Mouse (Mus musculus) CH12.LX (cell line): ENCODE data around the gene Sgo2b.

Experiments used
- BHLHE40 ChIP-seq: IDR thresholded peaks from 2 replicates; pipeline ENCODE4 v1.6.1; 2011; ENCODE audit warnings: mild to moderate bottlenecking, low read depth, low read length, improper control_type of control experiment
- CHD2 ChIP-seq: IDR thresholded peaks from 2 replicates; pipeline ENCODE4 v1.6.1; 2011; ENCODE audit warnings: low read length, improper control_type of control experiment
- CTCF ChIP-seq, 2 experiments: IDR thresholded peaks in 1 of 2; conservative IDR thresholded peaks in 1 of 2; 2 replicates each; pipeline ENCODE4 v1.5.1; 2011 to 2012; ENCODE audit warnings: low read depth in 2 of 2, low read length in 2 of 2, improper control_type of control experiment in 1 of 2, inconsistent platforms in 1 of 2, mild to moderate bottlenecking in 1 of 2, moderate library complexity in 1 of 2
- EP300 ChIP-seq: IDR thresholded peaks from 2 replicates; pipeline ENCODE4 v1.6.1; 2011; ENCODE audit warnings: low read length, improper control_type of control experiment
- ETS1 ChIP-seq: conservative IDR thresholded peaks from 2 replicates; pipeline ENCODE4 v1.6.1; 2012; ENCODE audit warnings: low read depth, mild to moderate bottlenecking, inconsistent platforms, low read length, improper control_type of control experiment, moderate library complexity
- GABPA ChIP-seq: IDR thresholded peaks from 2 replicates; pipeline ENCODE4 v1.6.1; 2012; ENCODE audit warnings: low read depth, low read length, improper control_type of control experiment, inconsistent platforms; ENCODE audit not compliant: insufficient replicate concordance
- JUND ChIP-seq: conservative IDR thresholded peaks from 2 replicates; pipeline ENCODE4 v1.6.1; 2011; ENCODE audit warnings: low read depth, low read length, improper control_type of control experiment
- MAFK ChIP-seq: IDR thresholded peaks from 2 replicates; pipeline ENCODE4 v1.6.1; 2011; ENCODE audit warnings: low read length, improper control_type of control experiment; ENCODE audit not compliant: insufficient replicate concordance
- MAZ ChIP-seq: IDR thresholded peaks from 2 replicates; pipeline ENCODE4 v1.6.1; 2012; ENCODE audit warnings: low read depth, mild to moderate bottlenecking, inconsistent platforms, low read length, improper control_type of control experiment, moderate library complexity
- MEF2A ChIP-seq: IDR thresholded peaks from 2 replicates; pipeline ENCODE4 v1.6.1; 2014; ENCODE audit warnings: low read depth, mild to moderate bottlenecking, inconsistent platforms, low read length, improper control_type of control experiment, borderline replicate concordance
- POLR2A ChIP-seq: IDR thresholded peaks from 2 replicates; pipeline ENCODE4 v1.6.1; 2011; ENCODE audit warnings: low read depth, mild to moderate bottlenecking, improper control_type of control experiment, low read length
- USF1 ChIP-seq: IDR thresholded peaks from 2 replicates; pipeline ENCODE4 v1.6.1; 2014; ENCODE audit warnings: low read depth, mild to moderate bottlenecking, inconsistent platforms, low read length, improper control_type of control experiment
- ZC3H11A ChIP-seq: IDR thresholded peaks from 2 replicates; pipeline ENCODE4 v1.6.1; 2012; ENCODE audit warnings: low read depth, mild to moderate bottlenecking, inconsistent platforms, low read length, improper control_type of control experiment
- ZNF384 ChIP-seq: IDR thresholded peaks from 2 replicates; pipeline ENCODE4 v1.6.1; 2012; ENCODE audit warnings: low read depth, low read length, improper control_type of control experiment, inconsistent platforms

DNA sequence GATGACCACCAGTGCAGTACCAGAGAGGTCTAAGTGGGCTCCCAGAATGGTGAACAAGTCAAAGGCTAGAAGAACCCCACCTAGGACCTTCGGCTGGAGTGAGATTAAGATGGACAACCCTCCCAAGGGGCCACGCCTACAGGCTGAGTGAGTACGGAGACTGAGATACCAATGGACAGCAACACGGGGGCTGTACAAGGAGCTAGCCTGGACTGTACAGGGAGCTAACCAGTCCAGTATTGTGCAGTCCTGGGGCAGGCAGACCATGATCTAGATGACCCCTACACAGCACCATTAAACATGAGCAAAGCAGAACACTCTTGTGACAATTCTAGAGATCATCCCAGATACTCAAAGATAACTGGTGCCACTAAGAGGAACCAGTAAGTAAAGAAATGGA, 73.7 kb downstream of the Sgo2b start:
- no peak for TF ChIP-seq CTCF (conservative IDR thresholded peaks at IDR 0.05 in 1 of 2, IDR thresholded peaks at IDR 0.05 in 1 of 2; ENCODE audit: low read depth in 2 of 2, low read length in 2 of 2)
- no peak for TF ChIP-seq ZC3H11A
- TF ChIP-seq ETS1 = no peak
- no peak for TF ChIP-seq EP300
- no peak for TF ChIP-seq POLR2A
- TF ChIP-seq CHD2 = no peak
- no peak for TF ChIP-seq MAZ
- TF ChIP-seq MEF2A = no peak
- no peak for TF ChIP-seq MAFK
- TF ChIP-seq USF1 = no peak
- TF ChIP-seq JUND = no peak
- TF ChIP-seq BHLHE40 = no peak
- TF ChIP-seq GABPA = no peak
- TF ChIP-seq ZNF384 = no peak
